Mouse (Mus musculus) kidney, embryonic 15.5 days (tissue): Measurements from ENCODE around the gene Kif2c. TPM values are rescaled to one million over a fixed set of nuclear protein-coding genes. Genes with fewer than 3 reads are reported as not detected.

Experiments
- ATAC-seq: fragments of 200-750 bp; cut with Nextera tagmentation; replicated peaks from 2 replicates; pipeline ENCODE4 v1.8.0; 2017; ENCODE audit warnings: moderate TSS enrichment; ENCODE audit not compliant: low FRiP score
- H3K27ac ChIP-seq: fragments of 300-500 bp; sonication (generic); 2 replicates; pipeline ENCODE4 v1.5.1; 2015; ENCODE audit warnings: mild to moderate bottlenecking, inconsistent platforms
- H3K27me3 ChIP-seq: fragments of 300-500 bp; sonication (generic); 2 replicates; pipeline ENCODE4 v1.6.1; 2015; ENCODE audit warnings: inconsistent platforms
- H3K36me3 ChIP-seq: fragments of 300-500 bp; sonication (generic); 2 replicates; pipeline ENCODE4 v1.6.1; 2015; ENCODE audit warnings: inconsistent platforms
- H3K4me1 ChIP-seq: fragments of 300-500 bp; sonication (generic); 2 replicates; pipeline ENCODE4 v1.6.1; 2015; ENCODE audit warnings: inconsistent platforms
- H3K4me2 ChIP-seq: fragments of 300-500 bp; sonication (generic); 2 replicates; pipeline ENCODE4 v1.6.1; 2015; ENCODE audit warnings: moderate library complexity, mild to moderate bottlenecking, inconsistent platforms
- H3K4me3 ChIP-seq: fragments of 300-500 bp; sonication (generic); replicated peaks from 2 replicates; pipeline ENCODE4 v1.5.1; 2015; ENCODE audit warnings: mild to moderate bottlenecking, inconsistent platforms
- H3K9ac ChIP-seq: fragments of 300-500 bp; sonication (generic); 2 replicates; pipeline ENCODE4 v1.6.1; 2015; ENCODE audit warnings: mild to moderate bottlenecking, inconsistent platforms
- H3K9me3 ChIP-seq: fragments of 300-500 bp; sonication (generic); replicated peaks from 2 replicates; pipeline ENCODE4 v1.6.1; 2016; ENCODE audit warnings: inconsistent platforms
- WGBS: fragments of 180-500 bp; shearing (Covaris S2); methylation state at CpG from one replicate; pipeline ENCODE4 v1.1.7; 2015; ENCODE audit warnings: mixed read lengths; 5-methylcytosine and 5-hydroxymethylcytosine counted together
- polyA plus RNA-seq: library from polyadenylated mRNA; unstranded; fragments of >200 nt; fragmentation: Nextera tagmentation; extraction: Ambion mirVana; gene quantifications from 2 replicates; pipeline ENCODE4 v1.2.1, GENCODE M21; 2015

Gene Kif2c
- polyA plus RNA-seq, 1 experiment from 2014 or later = 76.0 TPM

DNA sequence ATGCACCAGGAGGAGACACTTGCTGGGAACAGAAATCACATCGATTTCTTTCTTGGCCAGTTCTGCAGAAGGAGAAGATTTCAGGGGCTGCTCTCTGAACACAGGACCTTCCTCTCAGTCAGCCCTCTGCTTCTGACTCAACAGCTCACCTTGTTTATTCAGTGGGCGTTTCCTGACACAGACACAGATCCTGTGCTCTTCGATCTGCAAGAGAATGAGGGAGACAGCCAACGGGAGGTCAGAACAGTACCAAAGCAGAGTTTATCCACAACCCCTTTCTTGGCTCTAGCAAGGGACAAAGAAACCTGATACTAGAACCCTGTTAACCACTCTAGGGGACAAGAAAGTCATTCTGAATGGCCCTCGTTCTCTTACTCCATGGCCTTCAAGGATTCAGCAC, 12.5 kb downstream of the Kif2c start:
- Histone ChIP-seq H3K9me3 (no peaks in the 10 kb centered on the region), H3K27ac (no peak overlapping the region), H3K9ac (no peak overlapping the region), H3K4me2 (no peak overlapping the region), H3K4me1 (no peaks in the 10 kb centered on the region), H3K36me3 (peaks cover 99% of the 10 kb centered on the region), H3K27me3 (no peaks in the 10 kb centered on the region), H3K4me3 (no peak overlapping the region)
- 85% methylated on average over 5 of the region's 5 CpGs for WGBS
- no peak for ATAC-seq

- no peak overlapping the region for H3K4me3 ChIP-seq
- H3K9ac ChIP-seq = no peak overlapping the region
- 69% methylated on average over 4 of the region's 4 CpGs for WGBS
- no peak overlapping the region for H3K27ac ChIP-seq
- no peaks in the 10 kb centered on the region for H3K27me3 ChIP-seq
- peaks cover 78% of the 10 kb centered on the region for H3K36me3 ChIP-seq
- ATAC-seq = no peak
- no peaks in the 10 kb centered on the region for H3K9me3 ChIP-seq
- no peaks in the 10 kb centered on the region for H3K4me1 ChIP-seq
- no peak overlapping the region for H3K4me2 ChIP-seq
These were observed 21.3 kb downstream of the Kif2c start for GRCm38 (mm10) chr4:117161183-117161582.

DNA sequence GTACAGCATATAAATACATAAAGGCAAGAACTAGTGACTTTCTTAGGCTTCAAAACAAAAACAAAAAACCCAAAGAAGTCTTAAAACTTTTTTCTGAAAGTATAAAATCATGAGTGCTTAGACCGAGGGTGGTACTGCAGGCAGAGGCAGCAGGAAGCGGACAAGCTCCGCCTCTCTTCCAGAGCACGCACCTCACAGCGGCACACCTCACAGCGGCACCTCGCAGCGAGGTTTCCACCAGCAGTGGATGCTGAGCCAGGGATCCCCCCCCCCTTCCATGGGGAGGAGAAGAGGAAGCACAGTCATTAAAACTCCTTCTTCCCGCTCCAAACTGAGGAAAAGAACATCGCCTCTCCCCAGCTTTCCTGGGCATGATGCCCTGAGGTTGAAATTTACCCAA, 22.8 kb downstream of the Kif2c start:
- Histone ChIP-seq H3K27ac (no peak overlapping the region), H3K4me1 (peaks cover 3% of the 10 kb centered on the region), H3K27me3 (no peaks in the 10 kb centered on the region), H3K36me3 (peaks cover 67% of the 10 kb centered on the region), H3K9ac (no peak overlapping the region), H3K4me2 (no peak overlapping the region), H3K9me3 (no peaks in the 10 kb centered on the region), H3K4me3 (no peak overlapping the region)
- ATAC-seq = no peak
- WGBS = 84% methylated on average over 10 of the region's 10 CpGs

DNA sequence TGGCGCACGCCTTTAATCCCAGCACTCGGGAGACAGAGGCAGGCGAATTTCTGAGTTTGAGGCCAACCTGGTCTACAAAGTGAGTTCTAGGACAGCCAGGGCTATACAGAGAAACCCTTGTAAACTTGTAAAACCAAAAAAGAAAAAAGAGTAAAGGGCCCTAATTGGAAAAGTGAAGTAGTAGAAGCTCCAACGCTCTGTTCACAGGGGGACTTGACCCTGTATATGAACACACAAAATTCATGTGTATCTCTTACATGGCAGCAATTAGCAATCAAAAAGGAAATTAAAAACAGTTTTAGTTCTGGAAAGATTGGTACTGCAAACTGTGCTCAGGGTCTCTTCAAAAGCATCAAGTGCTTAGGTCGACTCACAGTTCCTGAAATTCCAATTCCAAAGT, 26.1 kb downstream of the Kif2c start:
- WGBS = 29% methylated on average over 6 of the region's 6 CpGs
- H3K9ac ChIP-seq = peak overlapping the region; percentile 41; the same call in 1 of the 2 replicates
- ATAC-seq = no peak
- H3K36me3 ChIP-seq = peaks cover 65% of the 10 kb centered on the region
- H3K27ac ChIP-seq = peak overlapping the region; percentile 95
- peaks cover 26% of the 10 kb centered on the region for H3K4me1 ChIP-seq
- no peaks in the 10 kb centered on the region for H3K27me3 ChIP-seq
- peak overlapping the region; percentile 80 for H3K4me2 ChIP-seq
- peak overlapping the region; percentile 96 for H3K4me3 ChIP-seq
- H3K9me3 ChIP-seq = no peaks in the 10 kb centered on the region

GRCm38 (mm10) chr4:117155792-117156355, 26.6 kb downstream of the Kif2c start, which contains the start of gene Rps8:
TSS of gene Rps8 (minus strand) at chr4:117156243.
- H3K4me1 ChIP-seq = peaks cover 26% of the 10 kb centered on the region
- peak within 1 kb of the TSS; percentile 95 for H3K27ac ChIP-seq
- peak within 1 kb of the TSS; percentile 96 for H3K4me3 ChIP-seq
- H3K9ac ChIP-seq = peak within 1 kb of the TSS; percentile 99
- under 1% methylated on average over 52 of the region's 52 CpGs for WGBS
- H3K27me3 ChIP-seq = no peaks in the 10 kb centered on the region
- peaks cover 65% of the 10 kb centered on the region for H3K36me3 ChIP-seq
- ATAC-seq = peak; percentile 94
- H3K4me2 ChIP-seq = peak within 1 kb of the TSS; percentile 80
- H3K9me3 ChIP-seq = no peaks in the 10 kb centered on the region

- Histone ChIP-seq H3K4me3 (peak overlapping the region; percentile 96), H3K4me1 (peaks cover 26% of the 10 kb centered on the region), H3K27me3 (no peaks in the 10 kb centered on the region), H3K9ac (peak overlapping the region; percentile 99), H3K36me3 (peaks cover 65% of the 10 kb centered on the region), H3K27ac (peak overlapping the region; percentile 95), H3K9me3 (no peaks in the 10 kb centered on the region), H3K4me2 (peak overlapping the region; percentile 80)
- 1% methylated on average over 44 of the region's 44 CpGs for WGBS
- ATAC-seq = peak; percentile 13; the same call in 1 of the 2 replicates
These were observed 27.2 kb downstream of the Kif2c start for GRCm38 (mm10) chr4:117155020-117155791.

- ATAC-seq = no peak
- peak overlapping the region; percentile 5; the same call in 1 of the 2 replicates for H3K4me3 ChIP-seq
- 0 out of 2 replicates have a peak overlapping the region, but pooled peaks have one; percentile 3 for H3K27ac ChIP-seq
- no peaks in the 10 kb centered on the region for H3K27me3 ChIP-seq
- H3K9ac ChIP-seq = no peak overlapping the region
- no peaks in the 10 kb centered on the region for H3K9me3 ChIP-seq
- 81% methylated on average over 5 of the region's 5 CpGs for WGBS
- H3K4me1 ChIP-seq = peaks cover 26% of the 10 kb centered on the region
- H3K36me3 ChIP-seq = peaks cover 69% of the 10 kb centered on the region
- 0 out of 2 replicates have a peak overlapping the region, but pooled peaks have one; percentile 80 for H3K4me2 ChIP-seq
These were observed 29.7 kb downstream of the Kif2c start for GRCm38 (mm10) chr4:117152714-117153113.

- 44% methylated on average over 1 of the region's 1 CpGs for WGBS
These were observed 31.0 kb downstream of the Kif2c start for GRCm38 (mm10) chr4:117151416-117151815.

GRCm38 (mm10) chr4:117150212-117150733, 32.2 kb downstream of the Kif2c start:
- Histone ChIP-seq H3K9me3 (no peaks in the 10 kb centered on the region), H3K36me3 (peaks cover 69% of the 10 kb centered on the region), H3K4me2 (no peak overlapping the region), H3K9ac (no peak overlapping the region), H3K27ac (no peak overlapping the region), H3K27me3 (no peaks in the 10 kb centered on the region), H3K4me1 (peaks cover 26% of the 10 kb centered on the region), H3K4me3 (no peak overlapping the region)
- no peak for ATAC-seq
- WGBS = 91% methylated on average over 6 of the region's 6 CpGs

More at GRCm38 (mm10) chr4:117151416-117151815, 31.0 kb downstream of the Kif2c start:
- Histone ChIP-seq H3K27me3 (no peaks in the 10 kb centered on the region), H3K4me3 (no peak overlapping the region), H3K9me3 (no peaks in the 10 kb centered on the region), H3K36me3 (peaks cover 69% of the 10 kb centered on the region), H3K9ac (no peak overlapping the region), H3K4me2 (no peak overlapping the region), H3K27ac (no peak overlapping the region), H3K4me1 (peaks cover 26% of the 10 kb centered on the region)
- no peak for ATAC-seq

- Histone ChIP-seq H3K36me3 (peaks cover 64% of the 10 kb centered on the region), H3K4me3 (no peak overlapping the region), H3K4me2 (no peak overlapping the region), H3K9ac (no peak overlapping the region), H3K4me1 (peaks cover 22% of the 10 kb centered on the region), H3K27ac (0 out of 2 replicates have a peak overlapping the region, but pooled peaks have one; percentile 42), H3K27me3 (no peaks in the 10 kb centered on the region), H3K9me3 (no peaks in the 10 kb centered on the region)
- no peak; the same call in 1 of the 2 replicates for ATAC-seq
- WGBS = 75% methylated on average over 6 of the region's 6 CpGs
These were observed 32.9 kb downstream of the Kif2c start for GRCm38 (mm10) chr4:117149291-117150211.

DNA sequence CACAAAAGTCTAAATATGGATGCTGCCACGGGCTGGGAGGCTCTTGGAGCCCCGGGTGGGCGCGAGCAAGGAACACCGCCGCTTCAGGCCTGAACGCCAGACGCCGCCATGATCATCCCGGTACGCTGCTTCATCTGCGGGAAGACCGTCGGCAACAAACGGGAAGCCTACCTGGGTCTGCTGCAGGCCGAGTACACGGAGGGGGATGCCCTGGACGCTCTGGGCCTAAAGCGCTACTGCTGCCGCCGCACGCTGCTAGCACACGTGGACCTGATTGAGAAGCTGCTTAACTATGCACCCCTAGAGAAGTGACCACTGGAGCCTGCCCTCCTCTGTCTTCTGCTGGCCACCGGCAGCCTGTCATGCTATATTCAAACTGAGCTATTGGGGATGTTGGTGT, 33.6 kb downstream of the Kif2c start:
- no peak overlapping the region for H3K4me3 ChIP-seq
- no peaks in the 10 kb centered on the region for H3K9me3 ChIP-seq
- H3K4me1 ChIP-seq = peaks cover 15% of the 10 kb centered on the region
- no peak overlapping the region for H3K4me2 ChIP-seq
- 0 out of 2 replicates have a peak overlapping the region, but pooled peaks have one; percentile 42 for H3K27ac ChIP-seq
- no peaks in the 10 kb centered on the region for H3K27me3 ChIP-seq
- 73% methylated on average over 24 of the region's 24 CpGs for WGBS
- peaks cover 57% of the 10 kb centered on the region for H3K36me3 ChIP-seq
- ATAC-seq = 0 out of 2 replicates have a peak, but pooled peaks have one; percentile 19
- H3K9ac ChIP-seq = no peak overlapping the region
